Mouse (Mus musculus): Measurements from ENCODE around the gene Evl. TPM values are rescaled to one million over a fixed set of nuclear protein-coding genes. Genes with fewer than 3 reads are reported as not detected.
A peak's percentile ranks its signal among the peaks of the same experiment; 100 is the strongest.

The Evl gene
- polyA plus RNA-seq, 1 experiment from 2014 or later, result 57.9 TPM

- Histone ChIP-seq H3K27me3 (ENCODE audit: control insufficient read depth, insufficient read depth, low read length) (no peaks in the 10 kb centered on the region), H3K36me3 (ENCODE audit: control insufficient read depth, insufficient read depth, low read length) (no peaks in the 10 kb centered on the region), H3K27ac (replicated peaks in 1 of 2; ENCODE audit: control insufficient read depth in 1 of 2, insufficient read depth in 1 of 2, low read depth in 2 of 2, low read length in 2 of 2) (no peak overlapping the region), H3K4me2 (ENCODE audit: low read length) (no peak overlapping the region), H3K4me3 (ENCODE audit: control insufficient read depth in 1 of 2, insufficient read depth in 1 of 2, low read depth in 1 of 2, low read length in 2 of 2) (no peak overlapping the region), H3K4me1 (ENCODE audit: control insufficient read depth in 2 of 2, insufficient read depth in 2 of 2, low read length in 2 of 2) (0 out of 4 replicates have a peak, but pooled peaks cover 0 to 2% of the 10 kb centered on the region in 2 experiments), H3K9me3 (ENCODE audit: control insufficient read depth, low read length) (no peaks in the 10 kb centered on the region), H3K9ac (ENCODE audit: low read length) (no peak overlapping the region)
- WGBS, result 77% methylated on average over 5 of the region's 5 CpGs
- ATAC-seq (ENCODE audit: insufficient number of reproducible peaks, insufficient read depth, low FRiP score, low read depth), result no peak
These were observed 37.1 kb downstream of the Evl start for GRCm38 (mm10) chr12:108591586-108591985.

GRCm38 (mm10) chr12:108592866-108593265 is 38.3 kb downstream of the Evl start:
- Histone ChIP-seq H3K9me3 (ENCODE audit: control insufficient read depth, low read length) (no peaks in the 10 kb centered on the region), H3K4me2 (ENCODE audit: low read length) (no peak overlapping the region), H3K4me3 (ENCODE audit: control insufficient read depth in 1 of 2, insufficient read depth in 1 of 2, low read depth in 1 of 2, low read length in 2 of 2) (no peak overlapping the region), H3K36me3 (ENCODE audit: control insufficient read depth, insufficient read depth, low read length) (no peaks in the 10 kb centered on the region), H3K27ac (replicated peaks in 1 of 2; ENCODE audit: control insufficient read depth in 1 of 2, insufficient read depth in 1 of 2, low read depth in 2 of 2, low read length in 2 of 2) (no peak overlapping the region), H3K4me1 (ENCODE audit: control insufficient read depth in 2 of 2, insufficient read depth in 2 of 2, low read length in 2 of 2) (0 out of 4 replicates have a peak, but pooled peaks cover 0 to 2% of the 10 kb centered on the region in 2 experiments), H3K9ac (ENCODE audit: low read length) (no peak overlapping the region), H3K27me3 (ENCODE audit: control insufficient read depth, insufficient read depth, low read length) (no peaks in the 10 kb centered on the region)
- no peak for ATAC-seq (ENCODE audit: insufficient number of reproducible peaks, insufficient read depth, low FRiP score, low read depth)
- WGBS, result 74% methylated on average over 6 of the region's 6 CpGs

GRCm38 (mm10) chr12:108600864-108601263 is 46.3 kb downstream of the Evl start:
- peak overlapping the region; percentile 5; the same call in 1 of the 2 replicates for H3K9ac ChIP-seq (ENCODE audit: low read length)
- H3K9me3 ChIP-seq (ENCODE audit: control insufficient read depth, low read length), result no peaks in the 10 kb centered on the region
- H3K27ac ChIP-seq (replicated peaks in 1 of 2; ENCODE audit: control insufficient read depth in 1 of 2, insufficient read depth in 1 of 2, low read depth in 2 of 2, low read length in 2 of 2), result peak overlapping the region in 1 of 2 experiments; percentile 47; a peak in 1 of 4 replicates
- 75% methylated on average over 4 of the region's 4 CpGs for WGBS
- no peaks in the 10 kb centered on the region for H3K27me3 ChIP-seq (ENCODE audit: control insufficient read depth, insufficient read depth, low read length)
- ATAC-seq (ENCODE audit: insufficient number of reproducible peaks, insufficient read depth, low FRiP score, low read depth), result no peak
- peaks cover 10 to 24% of the 10 kb centered on the region in 2 experiments for H3K4me1 ChIP-seq (ENCODE audit: control insufficient read depth in 2 of 2, insufficient read depth in 2 of 2, low read length in 2 of 2)
- no peak overlapping the region for H3K4me3 ChIP-seq (ENCODE audit: control insufficient read depth in 1 of 2, insufficient read depth in 1 of 2, low read depth in 1 of 2, low read length in 2 of 2)
- H3K4me2 ChIP-seq (ENCODE audit: low read length), result peak overlapping the region; percentile 23
- 0 out of 2 replicates have a peak, but pooled peaks cover 3% of the 10 kb centered on the region for H3K36me3 ChIP-seq (ENCODE audit: control insufficient read depth, insufficient read depth, low read length)

- Histone ChIP-seq H3K4me3 (ENCODE audit: control insufficient read depth in 1 of 2, insufficient read depth in 1 of 2, low read depth in 1 of 2, low read length in 2 of 2) (no peak overlapping the region), H3K27me3 (ENCODE audit: control insufficient read depth, insufficient read depth, low read length) (no peaks in the 10 kb centered on the region), H3K4me2 (ENCODE audit: low read length) (peak overlapping the region; percentile 23), H3K4me1 (ENCODE audit: control insufficient read depth in 2 of 2, insufficient read depth in 2 of 2, low read length in 2 of 2) (peaks cover 13 to 28% of the 10 kb centered on the region in 2 experiments), H3K9ac (ENCODE audit: low read length) (no peak overlapping the region), H3K9me3 (ENCODE audit: control insufficient read depth, low read length) (no peaks in the 10 kb centered on the region), H3K36me3 (ENCODE audit: control insufficient read depth, insufficient read depth, low read length) (0 out of 2 replicates have a peak, but pooled peaks cover 3% of the 10 kb centered on the region), H3K27ac (replicated peaks in 1 of 2; ENCODE audit: control insufficient read depth in 1 of 2, insufficient read depth in 1 of 2, low read depth in 2 of 2, low read length in 2 of 2) (peak overlapping the region; percentile 24 to 47; a peak in 2 of 4 replicates)
- 35% methylated on average over 8 of the region's 8 CpGs for WGBS
- ATAC-seq (ENCODE audit: insufficient number of reproducible peaks, insufficient read depth, low FRiP score, low read depth), result no peak
These were observed 46.8 kb downstream of the Evl start for GRCm38 (mm10) chr12:108601326-108601725.

- no peaks in the 10 kb centered on the region for H3K9me3 ChIP-seq (ENCODE audit: control insufficient read depth, low read length)
- H3K4me1 ChIP-seq (ENCODE audit: control insufficient read depth in 2 of 2, insufficient read depth in 2 of 2, low read length in 2 of 2), result peaks cover 14 to 42% of the 10 kb centered on the region in 2 experiments
These were observed 50.0 kb downstream of the Evl start for GRCm38 (mm10) chr12:108604546-108604945.

GRCm38 (mm10) chr12:108605521-108606281 is 51.2 kb downstream of the Evl start:
- Histone ChIP-seq H3K9me3 (ENCODE audit: control insufficient read depth, low read length) (no peaks in the 10 kb centered on the region), H3K4me3 (ENCODE audit: control insufficient read depth in 1 of 2, insufficient read depth in 1 of 2, low read depth in 1 of 2, low read length in 2 of 2) (no peak overlapping the region), H3K27ac (replicated peaks in 1 of 2; ENCODE audit: control insufficient read depth in 1 of 2, insufficient read depth in 1 of 2, low read depth in 2 of 2, low read length in 2 of 2) (no peak overlapping the region; a peak in 1 of 4 replicates), H3K4me1 (ENCODE audit: control insufficient read depth in 2 of 2, insufficient read depth in 2 of 2, low read length in 2 of 2) (peaks cover 14 to 51% of the 10 kb centered on the region in 2 experiments), H3K9ac (ENCODE audit: low read length) (peak overlapping the region; percentile 42), H3K4me2 (ENCODE audit: low read length) (peak overlapping the region; percentile 29), H3K36me3 (ENCODE audit: control insufficient read depth, insufficient read depth, low read length) (no peaks in the 10 kb centered on the region), H3K27me3 (ENCODE audit: control insufficient read depth, insufficient read depth, low read length) (no peaks in the 10 kb centered on the region)
- 46% methylated on average over 12 of the region's 12 CpGs for WGBS
- ATAC-seq (ENCODE audit: insufficient number of reproducible peaks, insufficient read depth, low FRiP score, low read depth), result no peak; the same call in 1 of the 2 replicates

More at GRCm38 (mm10) chr12:108604546-108604945, 50.0 kb downstream of the Evl start:
- H3K9ac ChIP-seq (ENCODE audit: low read length), result no peak overlapping the region
- H3K4me3 ChIP-seq (ENCODE audit: control insufficient read depth in 1 of 2, insufficient read depth in 1 of 2, low read depth in 1 of 2, low read length in 2 of 2), result no peak overlapping the region
- H3K36me3 ChIP-seq (ENCODE audit: control insufficient read depth, insufficient read depth, low read length), result no peaks in the 10 kb centered on the region
- no peak overlapping the region for H3K27ac ChIP-seq (replicated peaks in 1 of 2; ENCODE audit: control insufficient read depth in 1 of 2, insufficient read depth in 1 of 2, low read depth in 2 of 2, low read length in 2 of 2)
- H3K4me2 ChIP-seq (ENCODE audit: low read length), result no peak overlapping the region
- H3K27me3 ChIP-seq (ENCODE audit: control insufficient read depth, insufficient read depth, low read length), result no peaks in the 10 kb centered on the region
- ATAC-seq (ENCODE audit: insufficient number of reproducible peaks, insufficient read depth, low FRiP score, low read depth), result no peak

GRCm38 (mm10) chr12:108606321-108606720 is 51.8 kb downstream of the Evl start:
- Histone ChIP-seq H3K9me3 (ENCODE audit: control insufficient read depth, low read length) (no peaks in the 10 kb centered on the region), H3K4me1 (ENCODE audit: control insufficient read depth in 2 of 2, insufficient read depth in 2 of 2, low read length in 2 of 2) (peaks cover 11 to 45% of the 10 kb centered on the region in 2 experiments), H3K36me3 (ENCODE audit: control insufficient read depth, insufficient read depth, low read length) (no peaks in the 10 kb centered on the region), H3K4me2 (ENCODE audit: low read length) (no peak overlapping the region), H3K4me3 (ENCODE audit: control insufficient read depth in 1 of 2, insufficient read depth in 1 of 2, low read depth in 1 of 2, low read length in 2 of 2) (no peak overlapping the region), H3K27me3 (ENCODE audit: control insufficient read depth, insufficient read depth, low read length) (no peaks in the 10 kb centered on the region), H3K27ac (replicated peaks in 1 of 2; ENCODE audit: control insufficient read depth in 1 of 2, insufficient read depth in 1 of 2, low read depth in 2 of 2, low read length in 2 of 2) (no peak overlapping the region), H3K9ac (ENCODE audit: low read length) (no peak overlapping the region; the same call in 1 of the 2 replicates)
- 55% methylated on average over 7 of the region's 7 CpGs for WGBS
- ATAC-seq (ENCODE audit: insufficient number of reproducible peaks, insufficient read depth, low FRiP score, low read depth), result no peak
